Comparison of ENCODE assay signal across 8 mouse cellular contexts in genomic region chr9:8900203-8901012, GRCm38 (mm10). TPM values are rescaled to one million over a fixed set of nuclear protein-coding genes. Genes with fewer than 3 reads are reported as not detected.
DNase-seq lines count a peak whose midpoint lies in the region; ATAC-seq and TF ChIP-seq lines count a peak whose summit lies in the region.

No protein-coding gene starts in this region.

- H3K36me3 ChIP-seq in forebrain, postnatal 0 days (ENCODE audit: insufficient read depth), result no peaks in the 10 kb centered on the region
- H3K36me3 ChIP-seq in kidney, embryonic 15.5 days, result no peaks in the 10 kb centered on the region
- H3K36me3 ChIP-seq in liver, embryonic 14.5 days (replicated peaks; ENCODE audit: control insufficient read depth, insufficient read depth, low read depth), result no peaks in the 10 kb centered on the region
- no peaks in the 10 kb centered on the region for H3K36me3 ChIP-seq in neural tube, embryonic 11.5 days (ENCODE audit: control insufficient read depth, insufficient read depth, low read length)

- WGBS in forebrain, postnatal 0 days, result 2% methylated on average over 40 of the region's 41 CpGs
- WGBS in kidney, embryonic 15.5 days, result under 1% methylated on average over 41 of the region's 41 CpGs
- 1% methylated on average over 41 of the region's 41 CpGs for WGBS in liver, embryonic 14.5 days (ENCODE audit: insufficient replicate concordance)
- 1% methylated on average over 41 of the region's 41 CpGs for WGBS in neural tube, embryonic 11.5 days

- no peaks in the 10 kb centered on the region; the same call in 1 of the 2 replicates for H3K4me1 ChIP-seq in brown adipose tissue, adult 24 weeks (ENCODE audit: control insufficient read depth, insufficient read depth, insufficient read length, low read length)
- no peaks in the 10 kb centered on the region for H3K4me1 ChIP-seq in forebrain, postnatal 0 days (ENCODE audit: insufficient read depth)
- H3K4me1 ChIP-seq in kidney, embryonic 15.5 days, result peaks cover 30% of the 10 kb centered on the region
- H3K4me1 ChIP-seq in liver, embryonic 14.5 days (replicated peaks; ENCODE audit: control insufficient read depth in 2 of 2, insufficient read depth in 2 of 2, low read length in 1 of 2), result no peaks in the 10 kb centered on the region
- 0 out of 2 replicates have a peak, but pooled peaks cover 4% of the 10 kb centered on the region for H3K4me1 ChIP-seq in neural tube, embryonic 11.5 days (ENCODE audit: control insufficient read depth, insufficient read depth, low read length)

- H3K4me3 ChIP-seq in brown adipose tissue, adult 24 weeks (ENCODE audit: insufficient read depth, low read depth, low read length), result peak overlapping the region; percentile 34
- H3K4me3 ChIP-seq in forebrain, postnatal 0 days (ENCODE audit: low read depth, low read length), result peak overlapping the region; percentile 72
- peak overlapping the region; percentile 59 for H3K4me3 ChIP-seq in kidney, embryonic 15.5 days (replicated peaks)
- 0 out of 4 replicates have a peak overlapping the region, but pooled peaks of 1 of the 2 experiments have one; percentile 4 for H3K4me3 ChIP-seq in liver, embryonic 14.5 days (ENCODE audit: insufficient read depth in 1 of 2, low read depth in 2 of 2, low read length in 2 of 2)
- H3K4me3 ChIP-seq in neural tube, embryonic 11.5 days (ENCODE audit: low read depth, low read length), result peak overlapping the region; percentile 61

- intact Hi-C loops in gastrocnemius, postnatal 14 days (cut with DNase I; ENCODE audit: low total_unique reads), result no loop called here

- no peak overlapping the region for H3K27ac ChIP-seq in brown adipose tissue, adult 24 weeks (replicated peaks; ENCODE audit: low read depth, low read length)
- no peak overlapping the region for H3K27ac ChIP-seq in forebrain, postnatal 0 days (ENCODE audit: low read depth, low read length)
- H3K27ac ChIP-seq in kidney, embryonic 15.5 days, result no peak overlapping the region
- no peak overlapping the region for H3K27ac ChIP-seq in liver, embryonic 14.5 days
- H3K27ac ChIP-seq in neural tube, embryonic 11.5 days (ENCODE audit: low read depth, low read length), result no peak overlapping the region

- TF ChIP-seq CTCF in forebrain, postnatal 0 days (IDR thresholded peaks at IDR 0.05; ENCODE audit: low read depth), result no peak
- TF ChIP-seq CTCF in liver, embryonic 14.5 days (IDR thresholded peaks at IDR 0.05; ENCODE audit: low read depth), result no peak

- H3K9ac ChIP-seq in forebrain, postnatal 0 days, result peak overlapping the region; percentile 84
- peak overlapping the region; percentile 26 for H3K9ac ChIP-seq in kidney, embryonic 15.5 days
- no peak overlapping the region for H3K9ac ChIP-seq in liver, embryonic 14.5 days (replicated peaks)
- H3K9ac ChIP-seq in neural tube, embryonic 11.5 days (ENCODE audit: low read length), result peak overlapping the region; percentile 54

- DNase-seq in gastrocnemius, postnatal 14 days, result peak; percentile 3
- no peak for DNase-seq in gastrocnemius, postnatal 25 days
- DNase-seq in forebrain, postnatal 0 days, result peak; percentile 40
- DNase-seq in liver, embryonic 14.5 days (ENCODE audit: low read depth in 3 of 3, low spot score in 3 of 3), result no peak
- peak; percentile 60 for DNase-seq in neural tube, embryonic 11.5 days (ENCODE audit: low spot score)
- no peak for DNase-seq in adipocyte (ENCODE audit: low spot score)

- no peaks in the 10 kb centered on the region for H3K9me3 ChIP-seq in forebrain, postnatal 0 days (ENCODE audit: low read length)
- no peaks in the 10 kb centered on the region for H3K9me3 ChIP-seq in kidney, embryonic 15.5 days (replicated peaks)
- H3K9me3 ChIP-seq in liver, embryonic 14.5 days (ENCODE audit: control insufficient read depth, low read length), result no peaks in the 10 kb centered on the region
- H3K9me3 ChIP-seq in neural tube, embryonic 11.5 days (ENCODE audit: control insufficient read depth, low read length), result no peaks in the 10 kb centered on the region

- H3K4me2 ChIP-seq in forebrain, postnatal 0 days (ENCODE audit: low read depth), result peak overlapping the region; percentile 90
- H3K4me2 ChIP-seq in kidney, embryonic 15.5 days, result peak overlapping the region; percentile 95
- H3K4me2 ChIP-seq in liver, embryonic 14.5 days (ENCODE audit: low read depth), result peak overlapping the region; percentile 42
- peak overlapping the region; percentile 97 for H3K4me2 ChIP-seq in neural tube, embryonic 11.5 days (ENCODE audit: low read depth)

- no peak for TF ChIP-seq EP300 in liver, embryonic 14.5 days (IDR thresholded peaks at IDR 0.05; ENCODE audit: low read depth)

- H3K27me3 ChIP-seq in forebrain, postnatal 0 days (ENCODE audit: insufficient read depth, low read length), result peaks cover 6% of the 10 kb centered on the region; the same call in 1 of the 2 replicates
- H3K27me3 ChIP-seq in kidney, embryonic 15.5 days, result peaks cover 42% of the 10 kb centered on the region
- peaks cover 28% of the 10 kb centered on the region for H3K27me3 ChIP-seq in liver, embryonic 14.5 days (ENCODE audit: control insufficient read depth, insufficient read depth, low read length)
- peaks cover 31% of the 10 kb centered on the region for H3K27me3 ChIP-seq in neural tube, embryonic 11.5 days (ENCODE audit: control insufficient read depth, insufficient read depth, low read length)

- ATAC-seq in forebrain, postnatal 0 days, result 0 out of 2 replicates have a peak, but pooled peaks have one; percentile 3
- ATAC-seq in kidney, embryonic 15.5 days (replicated peaks; ENCODE audit: low FRiP score), result peak; percentile 66
- ATAC-seq in liver, embryonic 14.5 days (ENCODE audit: insufficient read depth), result no peak
- peak; percentile 13 for ATAC-seq in neural tube, embryonic 11.5 days (ENCODE audit: insufficient read depth, low FRiP score, low TSS enrichment)

RNA-seq across cellular contexts. Expression of gene Pgr, which starts 0.8 kb away (rescaled TPM):
- total RNA-seq in gastrocnemius, postnatal 14 days (2021), result under 1 TPM; 0.06 to 0.09 TPM
- total RNA-seq in gastrocnemius, postnatal 25 days (2021), result under 1 TPM in 1 of 2 experiments, not detected in 1; 0.03 TPM
- not detected in 2 replicates for polyA plus RNA-seq in brown adipose tissue, adult 24 weeks (2012; ENCODE audit: insufficient read depth, insufficient read length, missing spikeins)
- 5.1 and 5.5 TPM in 2 replicates for total RNA-seq in forebrain, postnatal 0 days (2014; rRNA removed)
- 2.2 and 3.1 TPM in 2 replicates for polyA plus RNA-seq in forebrain, postnatal 0 days (2015; fragmentation: Nextera tagmentation; extraction: Ambion mirVana)
- polyA plus RNA-seq in kidney, embryonic 15.5 days (2015; fragmentation: Nextera tagmentation; extraction: Ambion mirVana), result 0.87 and 0.96 TPM in 2 replicates
- under 0.01 TPM in 1 of 2 replicates, not detected in the other for polyA plus RNA-seq in liver, embryonic 14.5 days (2012; rRNA removed)
- not detected in 2 replicates for polyA plus RNA-seq in liver, embryonic 14.5 days (2014; fragmentation: Nextera tagmentation; extraction: Ambion mirVana)
- 0.17 and 0.18 TPM in 2 replicates for polyA plus RNA-seq in neural tube, embryonic 11.5 days (2014; fragmentation: Nextera tagmentation; extraction: Ambion mirVana)

Comparison
In these comparisons a context has a peak if more than half of its experiments do, and no peak if none do; other contexts are left out.
1. DNase-seq: peak in gastrocnemius, postnatal 14 days (single experiment), forebrain, postnatal 0 days (single experiment) and neural tube, embryonic 11.5 days (single experiment); none in gastrocnemius, postnatal 25 days (single experiment), liver, embryonic 14.5 days (0 of 3) and adipocyte (single experiment).
2. H3K4me2 ChIP-seq: peak in every context shown above with its lines; median percentile 97 in neural tube, embryonic 11.5 days; 95 in kidney, embryonic 15.5 days; 90 in forebrain, postnatal 0 days; 42 in liver, embryonic 14.5 days.